Mouse (Mus musculus): ENCODE results near the gene Hectd1. TPM values are rescaled to one million over a fixed set of nuclear protein-coding genes. Genes with fewer than 3 reads are reported as not detected.

Gene Hectd1
- polyA plus RNA-seq (2015; fragmentation: Nextera tagmentation; extraction: Ambion mirVana) = 44.2 and 45.4 TPM in 2 replicates

- under 1% methylated on average over 90 of the region's 114 CpGs for whole genome bisulfite sequencing
- Histone ChIP-seq H3K27ac (peak within 1 kb of the TSS; percentile 99), H3K4me1 (peaks cover 12% of the 10 kb centered on the region)
Observed at GRCm38 (mm10) chr12:51829290-51830076, at the start of gene Hectd1. TSS of gene Hectd1 (minus strand) at chr12:51829536.

GRCm38 (mm10) chr12:51871446-51872144 lies 42.3 kb upstream of the Hectd1 start:
- H3K27me3 ChIP-seq = no peaks in the 10 kb centered on the region
- WGBS = 66% methylated on average over 11 of the region's 11 CpGs
- no peak overlapping the region for H3K9ac ChIP-seq
- H3K36me3 ChIP-seq = peaks cover 12% of the 10 kb centered on the region; the same call in 1 of the 2 replicates
- H3K9me3 ChIP-seq = no peaks in the 10 kb centered on the region
- no peak overlapping the region for H3K4me2 ChIP-seq (replicated peaks)
- 0 out of 2 replicates have a peak, but pooled peaks cover 7% of the 10 kb centered on the region for H3K4me1 ChIP-seq
- no peak overlapping the region for H3K27ac ChIP-seq
- no peak overlapping the region for H3K4me3 ChIP-seq
- no peak for ATAC-seq (ENCODE audit: low FRiP score, low read depth)

More at GRCm38 (mm10) chr12:51829290-51830076, at the start of gene Hectd1:
- H3K9me3 ChIP-seq = no peaks in the 10 kb centered on the region
- peak within 1 kb of the TSS; percentile 95 for H3K4me3 ChIP-seq
- peaks cover 13% of the 10 kb centered on the region for H3K36me3 ChIP-seq
- peak; percentile 96 for ATAC-seq (ENCODE audit: low FRiP score, low read depth)
- peak within 1 kb of the TSS; percentile 99 for H3K9ac ChIP-seq
- H3K27me3 ChIP-seq = no peaks in the 10 kb centered on the region
- peak within 1 kb of the TSS; percentile 66 for H3K4me2 ChIP-seq (replicated peaks)

- no peak overlapping the region for H3K27ac ChIP-seq
- H3K27me3 ChIP-seq = no peaks in the 10 kb centered on the region
- no peak for ATAC-seq (ENCODE audit: low FRiP score, low read depth)
- peaks cover 22% of the 10 kb centered on the region for H3K4me1 ChIP-seq
- peaks cover 5% of the 10 kb centered on the region; the same call in 1 of the 2 replicates for H3K36me3 ChIP-seq
- H3K9me3 ChIP-seq = no peaks in the 10 kb centered on the region
- 68% methylated on average over 3 of the region's 3 CpGs for whole genome bisulfite sequencing
- H3K4me3 ChIP-seq = no peak overlapping the region
- no peak overlapping the region for H3K4me2 ChIP-seq (replicated peaks)
- no peak overlapping the region for H3K9ac ChIP-seq
Observed at GRCm38 (mm10) chr12:51869511-51869910, 40.2 kb upstream of the Hectd1 start.

- no peaks in the 10 kb centered on the region for H3K27me3 ChIP-seq
- H3K27ac ChIP-seq = no peak overlapping the region
- 84% methylated on average over 8 of the region's 8 CpGs for WGBS
- no peaks in the 10 kb centered on the region for H3K9me3 ChIP-seq
- H3K4me3 ChIP-seq = no peak overlapping the region
- no peak overlapping the region for H3K4me2 ChIP-seq (replicated peaks)
- ATAC-seq (ENCODE audit: low FRiP score, low read depth) = no peak
- H3K4me1 ChIP-seq = peaks cover 22% of the 10 kb centered on the region
- H3K9ac ChIP-seq = no peak overlapping the region
- no peaks in the 10 kb centered on the region for H3K36me3 ChIP-seq
Observed at GRCm38 (mm10) chr12:51867076-51867475, 37.7 kb upstream of the Hectd1 start.

GRCm38 (mm10) chr12:51866226-51866910 lies 37.0 kb upstream of the Hectd1 start:
- H3K9ac ChIP-seq = no peak overlapping the region
- peak; percentile 42; the same call in 1 of the 2 replicates for ATAC-seq (ENCODE audit: low FRiP score, low read depth)
- no peaks in the 10 kb centered on the region for H3K9me3 ChIP-seq
- no peaks in the 10 kb centered on the region for H3K27me3 ChIP-seq
- H3K4me1 ChIP-seq = peaks cover 22% of the 10 kb centered on the region
- WGBS = 57% methylated on average over 13 of the region's 13 CpGs
- H3K4me2 ChIP-seq (replicated peaks) = no peak overlapping the region
- no peak overlapping the region; the same call in 1 of the 2 replicates for H3K27ac ChIP-seq
- no peak overlapping the region for H3K4me3 ChIP-seq
- H3K36me3 ChIP-seq = no peaks in the 10 kb centered on the region

- no peak overlapping the region; the same call in 1 of the 2 replicates for H3K27ac ChIP-seq
- H3K4me3 ChIP-seq = no peak overlapping the region
- no peaks in the 10 kb centered on the region for H3K36me3 ChIP-seq
- peak; percentile 66; the same call in 1 of the 2 replicates for ATAC-seq (ENCODE audit: low FRiP score, low read depth)
- no peaks in the 10 kb centered on the region for H3K9me3 ChIP-seq
- H3K4me1 ChIP-seq = peaks cover 19% of the 10 kb centered on the region
- H3K4me2 ChIP-seq (replicated peaks) = no peak overlapping the region
- no peaks in the 10 kb centered on the region for H3K27me3 ChIP-seq
- 37% methylated on average over 4 of the region's 4 CpGs for WGBS
- H3K9ac ChIP-seq = no peak overlapping the region
Observed at GRCm38 (mm10) chr12:51865790-51866179, 36.4 kb upstream of the Hectd1 start.

- Histone ChIP-seq H3K9me3 (no peaks in the 10 kb centered on the region), H3K27me3 (no peaks in the 10 kb centered on the region), H3K36me3 (no peaks in the 10 kb centered on the region), H3K4me1 (peaks cover 16% of the 10 kb centered on the region), H3K27ac (no peak overlapping the region), H3K4me3 (no peak overlapping the region), H3K9ac (no peak overlapping the region), H3K4me2 (replicated peaks) (no peak overlapping the region)
- no peak for ATAC-seq (ENCODE audit: low FRiP score, low read depth)
- WGBS = 53% methylated on average over 9 of the region's 9 CpGs
Observed at GRCm38 (mm10) chr12:51865061-51865789, 35.9 kb upstream of the Hectd1 start.

- H3K4me3 ChIP-seq = no peak overlapping the region
- peaks cover 16% of the 10 kb centered on the region for H3K4me1 ChIP-seq
- no peak overlapping the region for H3K4me2 ChIP-seq (replicated peaks)
- 85% methylated on average over 14 of the region's 14 CpGs for WGBS
- no peak for ATAC-seq (ENCODE audit: low FRiP score, low read depth)
- no peak overlapping the region for H3K9ac ChIP-seq
- no peaks in the 10 kb centered on the region for H3K27me3 ChIP-seq
- no peaks in the 10 kb centered on the region for H3K9me3 ChIP-seq
- H3K27ac ChIP-seq = no peak overlapping the region
- no peaks in the 10 kb centered on the region for H3K36me3 ChIP-seq
Observed at GRCm38 (mm10) chr12:51863116-51864002, 34.0 kb upstream of the Hectd1 start.

GRCm38 (mm10) chr12:51858134-51859028 lies 29.0 kb upstream of the Hectd1 start:
- Histone ChIP-seq H3K9me3 (no peaks in the 10 kb centered on the region), H3K4me2 (replicated peaks) (no peak overlapping the region), H3K4me3 (no peak overlapping the region), H3K27ac (no peak overlapping the region), H3K36me3 (no peaks in the 10 kb centered on the region), H3K27me3 (no peaks in the 10 kb centered on the region), H3K9ac (no peak overlapping the region), H3K4me1 (no peaks in the 10 kb centered on the region)
- no peak for ATAC-seq (ENCODE audit: low FRiP score, low read depth)
- WGBS = 65% methylated on average over 13 of the region's 13 CpGs

- H3K4me2 ChIP-seq (replicated peaks) = no peak overlapping the region
- ATAC-seq (ENCODE audit: low FRiP score, low read depth) = no peak
- no peaks in the 10 kb centered on the region for H3K36me3 ChIP-seq
- H3K4me1 ChIP-seq = no peaks in the 10 kb centered on the region
- no peaks in the 10 kb centered on the region for H3K27me3 ChIP-seq
- no peak overlapping the region for H3K27ac ChIP-seq
- no peaks in the 10 kb centered on the region for H3K9me3 ChIP-seq
- H3K9ac ChIP-seq = no peak overlapping the region
- H3K4me3 ChIP-seq = no peak overlapping the region
- 85% methylated on average over 8 of the region's 8 CpGs for WGBS
Observed at GRCm38 (mm10) chr12:51856768-51857295, 27.5 kb upstream of the Hectd1 start.

Measured in limb, embryonic 13.5 days (tissue).